Mouse (Mus musculus) lung, postnatal 36 days (tissue): ENCODE data around the gene Fmr1nb.
"Not testable (repeated sequence)": the region's sequence is repeated elsewhere in the genome, so short reads cannot be mapped to it uniquely, and the experiment has no call there.

Experiments
- DNase-seq: peaks from one replicate; pipeline ENCODE4 v3.0.0; 2022; ENCODE audit warnings: mixed read lengths

The Fmr1nb gene

GRCm38 (mm10) chrX:68761606-68762005, at the start of gene Fmr1nb:
TSS of gene Fmr1nb (plus strand) at chrX:68761839.
- no peak for DNase-seq

GRCm38 (mm10) chrX:68736902-68737301, 24.7 kb upstream of the Fmr1nb start:
- DNase-seq, result no peak

GRCm38 (mm10) chrX:68740088-68740487, 21.6 kb upstream of the Fmr1nb start:
- no peak for DNase-seq

- DNase-seq, result not testable (repeated sequence)
These were observed 58.8 kb downstream of the Fmr1nb start for GRCm38 (mm10) chrX:68820449-68820848.

- not testable (repeated sequence) for DNase-seq
These were observed 59.4 kb downstream of the Fmr1nb start, which contains the start of gene Gm14698 for GRCm38 (mm10) chrX:68821059-68821458. TSS of gene Gm14698 (plus strand) at chrX:68821093.

GRCm38 (mm10) chrX:68839548-68840444, 78.2 kb downstream of the Fmr1nb start:
- DNase-seq, result no peak
